Mouse (Mus musculus) monocyte, adult 59 days (primary cell): Measurements from ENCODE around the gene Emb. TPM values are rescaled to one million over a fixed set of nuclear protein-coding genes. Genes with fewer than 3 reads are reported as not detected.

Source experiments
- total RNA-seq, 2 experiments: library from RNA; stranded (reverse); gene quantifications; one replicate each; pipeline ENCODE4 v1.2.4; 2023

The Emb gene
- 100 to 1,000 TPM; 191 to 237 TPM for total RNA-seq

GRCm38 (mm10) chr13:117208236-117208635 is at the start of gene Emb:
Gene Emb, plus strand, starts transcription at chr13:117208536.

GRCm38 (mm10) chr13:117220501-117221321 is 12.4 kb downstream of the Emb start, which contains the start of gene Gm17509:
Gene Gm17509, minus strand, starts transcription at chr13:117221075.

Other genes with a start within 250 kb of the Emb start
- 100 to 1,000 TPM; 111 to 112 TPM for gene Parp8, start 183.0 kb upstream of the Emb start, total RNA-seq
- gene Gm17509, start 12.5 kb downstream of the Emb start, total RNA-seq: under 1 TPM; 0.34 to 0.36 TPM